Mouse (Mus musculus) forebrain, embryonic 11.5 days (tissue): Measurements from ENCODE around the gene Galr2. TPM values are rescaled to one million over a fixed set of nuclear protein-coding genes. Genes with fewer than 3 reads are reported as not detected.

Source experiments
- ATAC-seq: fragments of 200-750 bp; cut with Nextera tagmentation; replicated peaks from 2 replicates; pipeline ENCODE4 v1.8.0; 2017; ENCODE audit warnings: moderate TSS enrichment; ENCODE audit not compliant: low FRiP score
- DNase-seq: peaks from one replicate; pipeline ENCODE4 v3.0.0-alpha.2; 2017; ENCODE audit warnings: low spot score
- H3K27ac ChIP-seq: fragments of 300-500 bp; sonication (generic); 2 replicates; pipeline ENCODE4 v1.5.1; 2014; ENCODE audit warnings: low read depth, low read length
- H3K27me3 ChIP-seq: fragments of 300-500 bp; sonication (generic); 2 replicates; pipeline ENCODE4 v1.6.1; 2014; ENCODE audit warnings: mild to moderate bottlenecking, low read length, mixed read lengths; ENCODE audit not compliant: control insufficient read depth, insufficient read depth
- H3K36me3 ChIP-seq: fragments of 300-500 bp; sonication (generic); 2 replicates; pipeline ENCODE4 v1.6.1; 2014; ENCODE audit warnings: mild to moderate bottlenecking, low read length, moderate library complexity, mixed read lengths; ENCODE audit not compliant: control insufficient read depth, insufficient read depth
- H3K4me1 ChIP-seq: fragments of 300-500 bp; sonication (generic); replicated peaks from 2 replicates; pipeline ENCODE4 v1.6.1; 2014; ENCODE audit warnings: low read length, mixed read lengths; ENCODE audit not compliant: control insufficient read depth, insufficient read depth
- H3K4me2 ChIP-seq: fragments of 300-500 bp; sonication (generic); 2 replicates; pipeline ENCODE4 v1.6.1; 2014; ENCODE audit warnings: low read depth, mild to moderate bottlenecking, low read length, moderate library complexity, mixed read lengths; ENCODE audit not compliant: severe bottlenecking
- H3K4me3 ChIP-seq: fragments of 300-500 bp; sonication (generic); 2 replicates; pipeline ENCODE4 v1.5.1; 2014; ENCODE audit warnings: low read depth, low read length
- H3K9ac ChIP-seq: fragments of 300-500 bp; sonication (generic); 2 replicates; pipeline ENCODE4 v1.6.1; 2014; ENCODE audit warnings: low read length
- H3K9me3 ChIP-seq: fragments of 300-500 bp; sonication (generic); 2 replicates; pipeline ENCODE4 v1.6.1; 2016; ENCODE audit warnings: low read length, mixed read lengths; ENCODE audit not compliant: control insufficient read depth
- WGBS: fragments of 180-500 bp; shearing (Covaris S2); extraction: QIAGEN DNeasy Blood & Tissue Kit; methylation state at CpG from one replicate; pipeline ENCODE4 v1.1.7; 2014; 5-methylcytosine and 5-hydroxymethylcytosine counted together
- polyA plus RNA-seq: library from polyadenylated mRNA; unstranded; fragments of >200 nt; fragmentation: Nextera tagmentation; extraction: Ambion mirVana; gene quantifications from 2 replicates; pipeline ENCODE4 v1.2.1, GENCODE M21; 2014

Gene Galr2
- 0.27 TPM in 1 of 2 replicates, not detected in the other for polyA plus RNA-seq

GRCm38 (mm10) chr11:116280751-116281663 is at the start of gene Galr2:
Gene Galr2 (plus strand): TSS chr11:116280939.
- H3K27me3 ChIP-seq, result peaks cover 49% of the 10 kb centered on the region
- H3K27ac ChIP-seq, result no peak within 1 kb of the TSS
- DNase-seq, result no peak
- peak within 1 kb of the TSS; percentile 39 for H3K4me2 ChIP-seq
- ATAC-seq, result no peak
- H3K4me1 ChIP-seq, result peaks cover 9% of the 10 kb centered on the region; the same call in 1 of the 2 replicates
- H3K4me3 ChIP-seq, result peak within 1 kb of the TSS; percentile 23
- H3K36me3 ChIP-seq, result no peaks in the 10 kb centered on the region
- no peak within 1 kb of the TSS for H3K9ac ChIP-seq
- WGBS, result 6% methylated on average over 48 of the region's 48 CpGs
- no peaks in the 10 kb centered on the region for H3K9me3 ChIP-seq

GRCm38 (mm10) chr11:116232427-116232826 is 48.3 kb upstream of the Galr2 start:
- Histone ChIP-seq H3K27ac (no peak overlapping the region), H3K9me3 (no peaks in the 10 kb centered on the region), H3K4me1 (no peaks in the 10 kb centered on the region; the same call in 1 of the 2 replicates), H3K27me3 (peaks cover 3% of the 10 kb centered on the region), H3K4me3 (no peak overlapping the region), H3K9ac (no peak overlapping the region; the same call in 1 of the 2 replicates), H3K36me3 (no peaks in the 10 kb centered on the region), H3K4me2 (0 out of 2 replicates have a peak overlapping the region, but pooled peaks have one; percentile 11)
- DNase-seq (no peak), ATAC-seq (no peak)
- 24% methylated on average over 17 of the region's 17 CpGs for WGBS

DNA sequence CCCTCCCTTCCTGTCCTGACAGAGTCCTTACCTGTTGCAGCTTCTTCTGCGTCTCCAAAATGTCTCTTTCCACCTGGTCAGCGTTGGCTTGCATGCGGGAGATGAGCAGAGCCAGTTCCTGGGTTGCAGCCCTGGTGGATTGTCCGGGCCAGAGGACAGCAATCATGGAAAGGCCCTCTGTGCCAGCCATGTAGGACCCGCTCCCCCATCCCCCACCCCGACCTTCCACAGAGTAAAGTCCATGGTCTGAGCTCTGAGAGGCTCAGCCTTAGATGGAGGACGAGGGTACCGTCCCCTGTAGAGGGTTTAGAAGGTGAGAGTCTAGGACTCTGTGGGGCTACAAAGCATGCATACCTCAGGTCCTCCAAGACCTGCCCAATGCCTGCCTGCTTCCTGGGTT is 45.8 kb upstream of the Galr2 start:
- no peaks in the 10 kb centered on the region for H3K36me3 ChIP-seq
- ATAC-seq, result no peak
- no peak overlapping the region for H3K27ac ChIP-seq
- no peak overlapping the region for H3K4me2 ChIP-seq
- WGBS, result 89% methylated on average over 8 of the region's 8 CpGs
- no peak overlapping the region for H3K4me3 ChIP-seq
- H3K9ac ChIP-seq, result no peak overlapping the region
- H3K9me3 ChIP-seq, result no peaks in the 10 kb centered on the region
- peaks cover 2% of the 10 kb centered on the region; the same call in 1 of the 2 replicates for H3K4me1 ChIP-seq
- DNase-seq, result no peak
- peaks cover 10% of the 10 kb centered on the region for H3K27me3 ChIP-seq

GRCm38 (mm10) chr11:116237742-116238395 is 42.9 kb upstream of the Galr2 start, which contains the start of gene Evpl:
Gene Evpl (minus strand): TSS chr11:116238077.
- H3K36me3 ChIP-seq, result no peaks in the 10 kb centered on the region
- 0 out of 2 replicates have a peak within 1 kb of the TSS, but pooled peaks have one; percentile 15 for H3K4me2 ChIP-seq
- H3K9me3 ChIP-seq, result no peaks in the 10 kb centered on the region
- DNase-seq, result no peak
- H3K27me3 ChIP-seq, result peaks cover 7% of the 10 kb centered on the region
- no peak within 1 kb of the TSS for H3K27ac ChIP-seq
- 12% methylated on average over 28 of the region's 31 CpGs for whole genome bisulfite sequencing
- peaks cover 3% of the 10 kb centered on the region; the same call in 1 of the 2 replicates for H3K4me1 ChIP-seq
- H3K4me3 ChIP-seq, result no peak within 1 kb of the TSS
- no peak for ATAC-seq
- no peak within 1 kb of the TSS for H3K9ac ChIP-seq

- DNase-seq (no peak), ATAC-seq (no peak)
- Histone ChIP-seq H3K27me3 (peaks cover 7% of the 10 kb centered on the region), H3K4me3 (no peak overlapping the region), H3K27ac (no peak overlapping the region), H3K4me1 (peaks cover 3% of the 10 kb centered on the region; the same call in 1 of the 2 replicates), H3K4me2 (no peak overlapping the region), H3K9ac (no peak overlapping the region), H3K36me3 (no peaks in the 10 kb centered on the region), H3K9me3 (no peaks in the 10 kb centered on the region)
- WGBS, result 14% methylated on average over 7 of the region's 7 CpGs
These were observed 40.9 kb upstream of the Galr2 start for GRCm38 (mm10) chr11:116239797-116240196.

DNA sequence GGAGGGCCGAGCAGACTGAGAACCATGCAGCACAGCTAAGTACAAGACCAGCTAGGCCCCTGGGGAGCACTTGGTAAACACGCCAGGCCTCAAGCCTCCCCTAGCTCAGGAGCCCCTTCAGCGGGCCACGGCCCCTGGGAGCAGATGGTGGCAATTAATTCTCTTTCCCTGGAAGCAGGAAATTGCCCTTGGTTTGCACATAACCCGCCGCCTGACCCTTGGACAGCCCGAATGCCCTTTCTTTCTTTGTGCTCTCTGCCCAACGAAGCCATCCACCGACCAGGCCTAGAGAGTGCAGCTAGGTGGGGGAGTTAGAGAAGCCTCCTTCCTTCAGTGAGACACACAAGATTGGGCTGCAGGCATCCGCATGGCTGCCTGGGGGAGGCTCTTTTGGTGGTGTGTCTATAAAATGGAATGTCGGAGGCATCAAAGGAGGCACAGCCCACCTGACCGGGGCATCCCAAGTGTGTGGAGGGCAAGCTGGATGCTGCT is 38.9 kb upstream of the Galr2 start:
- H3K27me3 ChIP-seq, result peaks cover 7% of the 10 kb centered on the region
- DNase-seq (no peak), ATAC-seq (no peak)
- peaks cover 3% of the 10 kb centered on the region; the same call in 1 of the 2 replicates for H3K4me1 ChIP-seq
- 56% methylated on average over 12 of the region's 12 CpGs for WGBS
- no peak overlapping the region for H3K4me2 ChIP-seq
- no peak overlapping the region for H3K9ac ChIP-seq
- no peaks in the 10 kb centered on the region; the same call in 1 of the 2 replicates for H3K36me3 ChIP-seq
- H3K9me3 ChIP-seq, result no peaks in the 10 kb centered on the region
- H3K27ac ChIP-seq, result no peak overlapping the region
- H3K4me3 ChIP-seq, result no peak overlapping the region

GRCm38 (mm10) chr11:116244580-116244979 is 36.2 kb upstream of the Galr2 start:
- Histone ChIP-seq H3K36me3 (peaks cover 11% of the 10 kb centered on the region; the same call in 1 of the 2 replicates), H3K4me1 (peaks cover 2% of the 10 kb centered on the region; the same call in 1 of the 2 replicates), H3K4me3 (no peak overlapping the region), H3K9ac (no peak overlapping the region), H3K27ac (no peak overlapping the region), H3K4me2 (no peak overlapping the region), H3K27me3 (no peaks in the 10 kb centered on the region), H3K9me3 (no peaks in the 10 kb centered on the region)
- DNase-seq, result no peak
- no peak for ATAC-seq
- WGBS, result 95% methylated on average over 8 of the region's 8 CpGs

DNA sequence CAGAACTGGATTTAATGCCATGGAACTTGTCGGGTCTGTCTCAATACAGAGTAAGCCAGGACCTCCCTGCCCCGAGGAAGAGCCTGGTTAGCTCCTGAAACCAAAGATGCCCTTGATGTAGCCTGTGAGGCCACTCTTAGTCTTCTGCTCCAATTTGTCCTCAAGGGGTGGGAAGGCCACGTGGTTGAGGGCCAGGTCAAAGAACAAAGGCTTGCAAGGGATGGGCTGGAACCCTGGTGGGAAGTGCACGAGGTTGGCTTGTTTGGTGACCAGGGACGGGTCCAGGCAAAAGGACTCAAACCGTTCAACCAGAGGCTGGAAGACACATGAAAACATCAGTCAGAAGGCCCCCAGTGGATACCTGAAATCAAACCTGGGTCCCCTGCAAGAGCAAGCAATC is 35.1 kb upstream of the Galr2 start:
- no peak for ATAC-seq
- no peak overlapping the region for H3K9ac ChIP-seq

More for the DNA sequence above, 35.1 kb upstream of the Galr2 start:
- no peak overlapping the region for H3K27ac ChIP-seq
- H3K27me3 ChIP-seq, result no peaks in the 10 kb centered on the region
- no peak overlapping the region for H3K4me3 ChIP-seq
- H3K4me2 ChIP-seq, result no peak overlapping the region
- no peaks in the 10 kb centered on the region for H3K9me3 ChIP-seq
- DNase-seq, result no peak
- H3K36me3 ChIP-seq, result peaks cover 11% of the 10 kb centered on the region; the same call in 1 of the 2 replicates
- 82% methylated on average over 6 of the region's 6 CpGs for WGBS
- H3K4me1 ChIP-seq, result 0 out of 2 replicates have a peak, but pooled peaks cover 2% of the 10 kb centered on the region
